Mouse (Mus musculus): ENCODE measurements around the gene Pheta2. TPM values are rescaled to one million over a fixed set of nuclear protein-coding genes. Genes with fewer than 3 reads are reported as not detected.
A peak's percentile ranks its signal among the peaks of the same experiment; 100 is the strongest.
"Not testable (repeated sequence)": the region's sequence is repeated elsewhere in the genome, so short reads cannot be mapped to it uniquely, and the experiment has no call there.

Gene Pheta2
- total RNA-seq, 2 experiments from 2014 or later, result 3.5 to 5.2 TPM

DNA sequence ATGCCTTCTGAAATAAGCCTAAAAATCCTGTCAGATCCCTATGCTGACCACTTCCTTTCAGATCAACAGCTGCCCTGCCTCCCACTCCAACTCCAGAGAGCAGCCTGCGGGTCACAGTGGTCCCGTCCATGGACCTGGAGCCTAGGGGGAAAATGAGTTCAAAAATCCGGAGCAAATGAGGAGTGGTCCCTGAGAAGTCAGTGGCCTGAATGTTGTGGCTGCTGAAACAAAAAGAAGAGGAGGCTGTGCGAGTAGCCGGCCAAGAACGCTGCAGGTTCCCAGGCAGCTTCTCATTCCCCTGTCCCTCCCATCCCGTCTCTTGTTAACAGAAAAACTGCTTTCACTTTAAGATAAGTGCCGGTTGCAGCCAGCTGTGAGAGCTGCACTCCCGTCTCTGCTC lies 25.8 kb downstream of the Pheta2 start:
- not testable (repeated sequence) for ATAC-seq (replicated peaks; ENCODE audit: poor library complexity)

DNA sequence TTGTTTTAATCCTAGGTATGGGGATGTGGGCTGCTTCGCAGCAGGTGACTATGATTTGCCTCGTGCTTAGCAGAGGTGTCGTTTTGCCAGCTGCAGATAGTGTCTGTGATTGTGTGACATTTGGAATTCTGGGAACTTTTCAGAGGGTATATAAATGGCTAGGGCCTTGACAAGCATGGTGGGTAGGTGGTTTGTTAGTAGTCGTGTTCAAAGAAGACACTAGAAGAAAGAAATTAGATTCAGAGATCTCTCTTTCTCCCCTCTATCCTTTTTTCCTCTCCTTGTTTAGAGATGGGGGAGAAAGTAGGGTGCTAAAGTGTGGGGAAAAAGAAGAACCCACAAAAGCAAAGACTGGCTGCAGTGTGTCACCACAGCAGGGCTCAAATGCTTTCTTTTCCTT lies 29.4 kb downstream of the Pheta2 start:
- no peak for ATAC-seq (replicated peaks; ENCODE audit: poor library complexity)

- no peak for ATAC-seq (replicated peaks; ENCODE audit: poor library complexity)
Measured at GRCm38 (mm10) chr15:82368851-82369250, 30.1 kb downstream of the Pheta2 start.

GRCm38 (mm10) chr15:82372446-82372845 lies 33.7 kb downstream of the Pheta2 start:
- no peak for ATAC-seq (replicated peaks; ENCODE audit: poor library complexity)

- ATAC-seq (replicated peaks; ENCODE audit: poor library complexity), result no peak
Measured at GRCm38 (mm10) chr15:82372991-82373390, 34.2 kb downstream of the Pheta2 start.

- no peak for ATAC-seq (replicated peaks; ENCODE audit: poor library complexity)
Measured at GRCm38 (mm10) chr15:82374437-82374836, 35.7 kb downstream of the Pheta2 start.

DNA sequence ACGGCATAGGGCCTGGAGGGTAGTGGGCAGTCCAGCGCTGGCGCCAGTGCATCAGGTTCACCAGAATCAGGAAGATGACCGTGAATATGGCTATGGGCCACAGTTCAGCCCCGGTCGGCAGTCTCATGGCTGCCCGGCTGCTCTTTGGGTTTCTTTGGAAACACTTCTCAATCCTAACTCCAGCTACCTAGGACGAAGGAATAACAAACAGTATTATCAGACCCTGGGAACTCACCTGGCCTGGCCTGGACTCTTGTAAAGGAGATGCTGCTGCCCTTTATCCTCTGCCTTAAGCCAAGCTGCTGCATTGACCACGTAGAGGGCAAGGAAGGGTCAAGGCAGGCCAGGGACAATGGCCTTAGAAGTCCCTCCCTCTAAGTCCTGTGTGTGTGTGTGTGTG lies 37.1 kb downstream of the Pheta2 start:
- ATAC-seq (replicated peaks; ENCODE audit: poor library complexity), result no peak

- no peak for ATAC-seq (replicated peaks; ENCODE audit: poor library complexity)
Measured at GRCm38 (mm10) chr15:82376393-82377138, 37.8 kb downstream of the Pheta2 start.

- ATAC-seq (replicated peaks; ENCODE audit: poor library complexity), result no peak
Measured at GRCm38 (mm10) chr15:82377701-82378100, 39.0 kb downstream of the Pheta2 start.

DNA sequence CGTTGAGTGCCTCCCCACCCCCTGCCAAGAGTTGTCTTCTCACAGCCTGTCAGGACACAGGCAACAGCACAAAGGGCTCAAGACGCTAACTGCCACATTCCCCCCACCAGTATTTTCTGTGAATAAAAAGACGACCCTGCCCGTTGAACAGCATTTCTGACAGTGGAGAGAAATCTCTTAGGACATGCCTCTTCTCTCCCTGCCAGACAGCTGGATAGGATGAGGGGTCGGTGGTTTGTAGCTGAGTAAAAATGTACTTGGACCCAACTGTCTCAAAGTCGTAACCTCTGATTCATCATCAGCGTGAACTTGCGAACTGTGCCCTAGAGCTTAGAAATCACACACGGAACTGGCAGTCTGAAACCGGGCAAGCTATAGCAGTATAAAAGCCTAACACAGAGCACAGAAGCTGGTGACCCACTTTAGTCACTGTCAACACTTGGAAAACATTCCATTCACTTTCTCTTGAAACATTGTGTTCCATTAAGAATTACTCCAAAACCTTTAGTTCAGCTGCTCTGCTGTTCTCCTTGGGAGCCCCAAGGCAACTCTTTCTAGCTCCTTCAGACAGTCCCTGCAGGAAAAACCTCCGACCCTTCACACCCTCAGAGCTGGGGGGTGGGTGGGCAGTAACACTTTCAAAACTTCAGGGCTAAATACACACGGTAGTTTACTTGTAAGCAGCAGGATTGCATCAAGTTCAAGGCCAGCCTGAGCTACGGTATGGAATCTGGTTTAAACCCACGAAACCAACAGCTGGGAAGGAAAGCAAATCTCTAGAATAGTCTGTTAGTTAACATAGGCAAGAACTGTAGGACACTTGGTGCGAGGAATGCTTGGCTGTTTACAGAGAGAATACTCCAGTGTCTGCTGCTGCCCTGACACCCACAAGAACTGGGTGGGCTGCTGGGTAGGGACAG lies 39.8 kb downstream of the Pheta2 start:
- ATAC-seq (replicated peaks; ENCODE audit: poor library complexity), result no peak

GRCm38 (mm10) chr15:82379511-82379870 lies 40.7 kb downstream of the Pheta2 start:
- 0 out of 2 replicates have a peak, but pooled peaks have one; percentile 17 for ATAC-seq (replicated peaks; ENCODE audit: poor library complexity)

DNA sequence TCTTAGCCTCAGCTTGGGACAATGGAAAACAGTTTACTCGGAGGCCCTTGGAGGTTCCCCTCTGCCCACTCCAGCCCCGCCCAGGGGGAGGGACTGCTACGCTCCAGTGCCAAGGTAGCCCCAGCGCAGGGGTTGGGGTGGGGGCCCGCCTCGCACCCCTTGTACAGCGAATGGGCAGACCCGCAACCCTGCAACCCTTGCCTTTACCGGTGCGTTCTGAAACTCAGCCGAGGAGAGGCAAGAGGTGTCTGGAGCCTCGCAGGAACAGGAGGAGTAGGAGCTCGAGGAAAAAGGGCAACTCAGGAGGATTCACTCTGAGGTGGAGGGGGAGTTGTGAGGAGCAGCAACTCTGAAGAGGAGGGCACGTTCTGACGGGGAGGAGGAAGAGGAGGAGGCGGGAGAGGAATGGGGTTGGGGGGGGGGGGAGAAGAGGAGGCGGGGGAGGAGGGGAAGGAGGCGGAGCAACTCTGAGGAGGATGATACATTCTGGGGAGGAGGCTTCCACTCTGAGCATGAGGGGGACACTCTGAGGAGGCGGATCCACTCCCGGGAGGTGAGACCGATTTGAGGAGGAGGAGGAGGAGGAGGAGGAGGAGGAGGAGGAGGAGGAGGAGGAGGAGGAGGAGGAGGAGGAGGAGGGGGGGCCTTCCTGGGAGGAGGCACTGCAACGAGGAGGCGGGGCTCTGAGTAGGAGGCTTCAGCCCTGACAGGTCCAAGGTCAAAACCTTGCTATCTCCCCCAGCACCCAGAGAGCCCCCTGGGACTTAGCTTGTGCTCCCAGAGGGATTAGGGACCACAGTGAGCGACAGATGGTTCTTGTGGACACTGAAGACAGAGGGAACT lies 41.4 kb downstream of the Pheta2 start, which contains the start of gene Cyp2d22:
TSS of gene Cyp2d22 (minus strand) at position 390 of the 843 bp plus-strand sequence.
- ATAC-seq (replicated peaks; ENCODE audit: poor library complexity), result peak; percentile 72

DNA sequence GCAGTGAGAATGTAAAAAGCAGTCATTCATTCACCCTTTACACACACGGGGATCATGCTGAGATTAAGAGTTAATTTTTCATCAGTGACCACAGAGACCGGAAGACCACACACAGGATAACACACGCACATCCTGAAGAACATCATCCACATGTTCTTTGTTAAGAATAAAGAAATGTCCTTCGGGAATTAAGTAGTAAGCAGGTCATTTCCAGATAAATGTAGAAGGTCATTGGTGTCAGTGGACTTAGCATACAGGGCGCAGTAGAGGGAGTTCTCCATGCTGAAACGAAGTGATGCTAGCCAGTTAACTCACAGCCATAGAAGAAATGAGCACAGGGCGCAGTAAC lies 41.9 kb downstream of the Pheta2 start:
- no peak for ATAC-seq (replicated peaks; ENCODE audit: poor library complexity)

DNA sequence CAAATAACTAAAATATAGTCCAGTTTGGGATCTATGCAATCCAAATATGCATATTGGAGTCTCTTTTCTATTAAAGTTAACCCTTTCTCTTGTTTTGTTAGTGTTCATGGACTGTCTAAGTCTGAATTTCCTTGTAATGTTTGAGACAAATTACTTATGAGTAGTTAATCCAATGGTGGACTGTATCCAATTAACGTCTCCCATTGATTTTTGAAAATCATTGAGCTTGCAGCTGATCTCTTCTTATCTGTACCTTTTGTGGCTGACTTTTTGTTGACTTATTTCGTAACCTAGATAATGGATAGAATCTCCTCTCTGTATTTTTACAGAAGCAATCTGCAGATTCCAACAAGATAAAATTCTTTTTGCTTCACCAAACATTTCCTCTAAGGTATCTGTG lies 43.7 kb downstream of the Pheta2 start:
- ATAC-seq (replicated peaks; ENCODE audit: poor library complexity), result no peak

- no peak for ATAC-seq (replicated peaks; ENCODE audit: poor library complexity)
Measured at GRCm38 (mm10) chr15:82385729-82386128, 47.0 kb downstream of the Pheta2 start.

DNA sequence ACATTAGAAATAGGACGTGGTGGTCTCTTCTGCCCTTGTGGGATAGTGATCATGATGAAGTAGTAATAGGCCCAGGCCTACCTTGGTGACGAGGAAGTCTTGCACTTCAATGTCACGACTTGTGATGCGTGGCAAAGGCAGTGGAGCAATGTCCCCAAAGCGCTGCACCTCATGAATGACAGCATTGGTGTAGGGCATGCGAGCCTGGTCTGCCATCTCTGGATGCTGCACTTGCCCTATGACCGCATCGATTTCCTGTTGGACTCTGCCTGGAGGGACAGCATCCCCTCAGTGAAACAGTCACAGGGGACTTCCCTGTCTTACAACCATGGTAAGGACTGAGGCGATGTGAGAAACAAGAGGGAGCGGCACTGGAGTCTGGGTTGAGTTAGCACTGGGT lies 51.2 kb downstream of the Pheta2 start:
- not testable (repeated sequence) for ATAC-seq (replicated peaks; ENCODE audit: poor library complexity)

GRCm38 (mm10) chr15:82393922-82394321 lies 55.2 kb downstream of the Pheta2 start, which contains the start of gene Cyp2d11:
Cyp2d11 (minus strand) TSS chr15:82394022.
- ATAC-seq (replicated peaks; ENCODE audit: poor library complexity), result not testable (repeated sequence)

All from megakaryocyte progenitor cell, adult 5-6 weeks (primary cell).